Mouse (Mus musculus) lung, postnatal 10 days (tissue): Measurements from ENCODE around the gene Ufd1.

Source experiments
- DNase-seq: peaks from one replicate; pipeline ENCODE4 v3.0.0; 2021

The Ufd1 gene

GRCm38 (mm10) chr16:18811468-18812384 is at the start of gene Ufd1, which contains the start of gene Cdc45:
Ufd1 (plus strand) TSS chr16:18811779.
Cdc45 (minus strand) TSS chr16:18811987.
- DNase-seq, result peak; percentile 94

GRCm38 (mm10) chr16:18762960-18763359 is 48.6 kb upstream of the Ufd1 start:
- DNase-seq, result no peak

- DNase-seq, result peak; percentile 61
Measured at GRCm38 (mm10) chr16:18766390-18766789, 45.2 kb upstream of the Ufd1 start.

- no peak for DNase-seq
Measured at GRCm38 (mm10) chr16:18769501-18769900, 42.1 kb upstream of the Ufd1 start.

GRCm38 (mm10) chr16:18773936-18774335 is 37.6 kb upstream of the Ufd1 start:
- peak; percentile 27 for DNase-seq

GRCm38 (mm10) chr16:18775621-18776555 is 35.7 kb upstream of the Ufd1 start:
- DNase-seq, result peak; percentile 83

GRCm38 (mm10) chr16:18776556-18777100 is 35.0 kb upstream of the Ufd1 start, which contains the start of gene Cldn5:
Cldn5 (plus strand) TSS chr16:18776847.
- peak; percentile 91 for DNase-seq

- peak; percentile 26 for DNase-seq
Measured at GRCm38 (mm10) chr16:18777101-18778080, 34.2 kb upstream of the Ufd1 start.

GRCm38 (mm10) chr16:18778461-18778860 is 33.1 kb upstream of the Ufd1 start:
- DNase-seq, result no peak

GRCm38 (mm10) chr16:18781810-18782209 is 29.8 kb upstream of the Ufd1 start:
- no peak for DNase-seq

- no peak for DNase-seq
Measured at GRCm38 (mm10) chr16:18785025-18785424, 26.6 kb upstream of the Ufd1 start.

- DNase-seq, result no peak
Measured at GRCm38 (mm10) chr16:18785485-18785884, 26.1 kb upstream of the Ufd1 start.

GRCm38 (mm10) chr16:18786652-18787051 is 24.9 kb upstream of the Ufd1 start:
- DNase-seq, result no peak

- DNase-seq, result no peak
Measured at GRCm38 (mm10) chr16:18788627-18789406, 22.8 kb upstream of the Ufd1 start.

GRCm38 (mm10) chr16:18795223-18795899 is 16.2 kb upstream of the Ufd1 start:
- no peak for DNase-seq

- DNase-seq, result no peak
Measured at GRCm38 (mm10) chr16:18796645-18797044, 14.9 kb upstream of the Ufd1 start.

GRCm38 (mm10) chr16:18798151-18798550 is 13.4 kb upstream of the Ufd1 start:
- DNase-seq, result no peak

GRCm38 (mm10) chr16:18798841-18799240 is 12.7 kb upstream of the Ufd1 start:
- DNase-seq, result peak; percentile 78

GRCm38 (mm10) chr16:18805746-18806145 is 5.8 kb upstream of the Ufd1 start:
- DNase-seq, result no peak

- DNase-seq, result no peak
Measured at GRCm38 (mm10) chr16:18809001-18809400, 2.6 kb upstream of the Ufd1 start.
